16 mouse cellular contexts compared by ENCODE assay signal in genomic region chr2:143683513-143683912, GRCm38 (mm10).
DNase-seq lines count a peak whose midpoint lies in the region.
"Had no signal": no experiment of that assay in that cellular context is flagged by ENCODE, and none has a peak within 500 bp of the region (broad histone marks: within the 10 kb centered on the region; RNA-seq: fewer than 3 reads in every experiment).

No protein-coding gene starts in this region.

- intact Hi-C loops in left cerebral cortex, postnatal 25 days (cut with DNase I): loop anchor here (5.0 to 10.0 kb wide), 3 partner anchors 136 to 569 kb away; partner anchors contain the start of gene Pcsk2
- intact Hi-C loops in gastrocnemius, postnatal 14 days (cut with DNase I; ENCODE audit: low total_unique reads): no loop called here

- peak; percentile 10 for DNase-seq in layer of hippocampus, adult 9-10 months (ENCODE audit: low spot score)
- DNase-seq in layer of hippocampus, postnatal 25 days (ENCODE audit: extremely low spot score in 1 of 2, low spot score in 1 of 2): no peak
- peak; percentile 31 to 88 for DNase-seq in left cerebral cortex, postnatal 25 days (ENCODE audit: low spot score in 2 of 2)
- no peak for DNase-seq in left cerebral cortex, adult 11 months (ENCODE audit: low spot score)
- DNase-seq in telencephalon, adult 2 months (ENCODE audit: low read depth, low spot score): peak; percentile 83
- no peak for DNase-seq in gastrocnemius, postnatal 14 days
- DNase-seq: adrenal gland, adult 8-10 months; adrenal gland, postnatal 25 days; cerebellum, adult 18-20 months; cerebellum, adult 9-10 months; cerebellum, postnatal 14 days; gastrocnemius, adult 2 months; gastrocnemius, postnatal 25 days; heart, adult 18-20 months; heart, postnatal 10 days; heart, postnatal 36 days had no signal

Comparison
In these comparisons a context has a peak if more than half of its experiments do, and no peak if none do; other contexts are left out.
1. DNase-seq: peak in layer of hippocampus, adult 9-10 months (single experiment), left cerebral cortex, postnatal 25 days (2 of 2) and telencephalon, adult 2 months (single experiment); none in layer of hippocampus, postnatal 25 days (0 of 2), left cerebral cortex, adult 11 months (single experiment) and gastrocnemius, postnatal 14 days (single experiment).